ENCODE assay signal across 29 mouse cellular contexts in the genomic region with DNA sequence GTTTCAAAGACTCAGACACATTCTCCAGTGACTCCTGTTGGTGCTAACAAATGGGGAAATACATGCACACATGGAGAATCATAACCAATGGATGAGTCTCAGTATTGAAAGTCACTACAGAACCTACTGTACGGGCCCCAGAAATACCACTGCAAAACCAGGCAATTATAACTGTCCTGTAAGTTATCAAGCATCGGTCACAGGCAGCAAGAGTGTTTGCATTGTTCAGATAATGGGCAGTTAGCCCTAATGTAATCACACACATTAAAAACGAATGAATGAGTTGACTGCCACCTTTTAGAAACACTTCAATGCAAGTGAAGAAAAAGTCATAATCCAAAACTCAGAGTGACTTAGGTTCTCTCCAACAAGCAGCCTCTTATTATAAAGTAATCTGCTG.
DNase-seq lines count a peak whose midpoint lies in the region; ATAC-seq and TF ChIP-seq lines count a peak whose summit lies in the region.
"Had no signal": no experiment of that assay in that cellular context is flagged by ENCODE, and none has a peak within 500 bp of the region (broad histone marks: within the 10 kb centered on the region; RNA-seq: fewer than 3 reads in every experiment).

No protein-coding gene starts in this region.

- no peak overlapping the region for H3K4me2 ChIP-seq in forebrain, embryonic 14.5 days (ENCODE audit: low read length)
- H3K4me2 ChIP-seq in forebrain, postnatal 0 days (ENCODE audit: low read depth): no peak overlapping the region
- 0 out of 2 replicates have a peak overlapping the region, but pooled peaks have one; percentile 1 for H3K4me2 ChIP-seq in liver, embryonic 15.5 days
- no peak overlapping the region for H3K4me2 ChIP-seq in kidney, embryonic 16.5 days (replicated peaks; ENCODE audit: low read depth, low read length)
- H3K4me2 ChIP-seq in neural tube, embryonic 15.5 days: no peak overlapping the region
- H3K4me2 ChIP-seq: forebrain, embryonic 15.5 days; heart, embryonic 15.5 days; limb, embryonic 12.5 days; midbrain, embryonic 15.5 days had no signal

- H3K4me1 ChIP-seq in forebrain, embryonic 14.5 days (ENCODE audit: control insufficient read depth, insufficient read depth, low read length): peaks cover 12% of the 10 kb centered on the region
- no peaks in the 10 kb centered on the region for H3K4me1 ChIP-seq in forebrain, postnatal 0 days (ENCODE audit: insufficient read depth)
- peaks cover 14% of the 10 kb centered on the region for H3K4me1 ChIP-seq in liver, embryonic 15.5 days (replicated peaks)
- no peaks in the 10 kb centered on the region for H3K4me1 ChIP-seq in kidney, embryonic 16.5 days (ENCODE audit: insufficient read depth, low read length)
- H3K4me1 ChIP-seq in neural tube, embryonic 15.5 days: peaks cover 4% of the 10 kb centered on the region; the same call in 1 of the 2 replicates
- H3K4me1 ChIP-seq: midbrain, embryonic 15.5 days had no signal

- 12% methylated on average over 3 of the region's 3 CpGs for WGBS in forebrain, embryonic 14.5 days
- WGBS in forebrain, postnatal 0 days: 18% methylated on average over 3 of the region's 3 CpGs
- WGBS in liver, embryonic 15.5 days (ENCODE audit: insufficient replicate concordance): 22% methylated on average over 3 of the region's 3 CpGs
- 54% methylated on average over 3 of the region's 3 CpGs for WGBS in kidney, embryonic 16.5 days
- 57% methylated on average over 3 of the region's 3 CpGs for WGBS in neural tube, embryonic 15.5 days

- peak; percentile 22 for DNase-seq in forebrain, embryonic 14.5 days (ENCODE audit: low spot score)
- DNase-seq in forebrain, postnatal 0 days: no peak
- peak; percentile 31 for DNase-seq in c-Kit-positive CD71-positive TER-119-negative erythroid progenitor cells, embryonic 14.5 days (ENCODE audit: low read depth)
- peak; percentile 33 for DNase-seq in retina, embryonic 14.5 days (ENCODE audit: low spot score)
- DNase-seq: adrenal gland, postnatal 10 days; cerebellum, adult 18-20 months; cerebellum, postnatal 10 days; gastrocnemius, postnatal 10 days; kidney, adult 9 months; kidney, postnatal 14 days; layer of hippocampus, adult 9-11 months; lung, adult 18-20 months; lung, postnatal 4 days; right cerebral cortex, postnatal 4 days; thymus, adult 2 months; thymus, postnatal 4 days had no signal

- H3K36me3 ChIP-seq in forebrain, embryonic 14.5 days (ENCODE audit: control insufficient read depth, insufficient read depth, low read length): 0 out of 2 replicates have a peak, but pooled peaks cover 2% of the 10 kb centered on the region
- no peaks in the 10 kb centered on the region for H3K36me3 ChIP-seq in forebrain, postnatal 0 days (ENCODE audit: insufficient read depth)
- peaks cover 44% of the 10 kb centered on the region for H3K36me3 ChIP-seq in liver, embryonic 15.5 days (replicated peaks)
- no peaks in the 10 kb centered on the region for H3K36me3 ChIP-seq in kidney, embryonic 16.5 days (ENCODE audit: insufficient read depth, low read length)
- H3K36me3 ChIP-seq in neural tube, embryonic 15.5 days: no peaks in the 10 kb centered on the region
- H3K36me3 ChIP-seq: forebrain, embryonic 15.5 days; G1E; heart, embryonic 10.5 days; heart, embryonic 15.5 days; limb, embryonic 12.5 days; midbrain, embryonic 15.5 days had no signal

- no peak for ATAC-seq in forebrain, embryonic 14.5 days
- ATAC-seq in forebrain, postnatal 0 days: no peak
- 0 out of 2 replicates have a peak, but pooled peaks have one; percentile 49 for ATAC-seq in liver, embryonic 15.5 days (ENCODE audit: insufficient read depth)
- no peak for ATAC-seq in kidney, embryonic 16.5 days (ENCODE audit: low FRiP score, low TSS enrichment)
- no peak for ATAC-seq in neural tube, embryonic 15.5 days (ENCODE audit: low FRiP score)
- ATAC-seq: forebrain, embryonic 15.5 days; intestine, embryonic 16.5 days; lung, postnatal 0 days; midbrain, embryonic 15.5 days; Patski had no signal

- H3K4me3 ChIP-seq in forebrain, embryonic 14.5 days (ENCODE audit: low read depth, low read length): no peak overlapping the region
- no peak overlapping the region for H3K4me3 ChIP-seq in forebrain, postnatal 0 days (ENCODE audit: low read depth, low read length)
- no peak overlapping the region for H3K4me3 ChIP-seq in liver, embryonic 15.5 days (replicated peaks)
- H3K4me3 ChIP-seq in kidney, embryonic 16.5 days (ENCODE audit: low read length): no peak overlapping the region
- no peak overlapping the region for H3K4me3 ChIP-seq in neural tube, embryonic 15.5 days (replicated peaks)
- H3K4me3 ChIP-seq: forebrain, embryonic 15.5 days; heart, embryonic 10.5 days; heart, embryonic 15.5 days; limb, embryonic 12.5 days; midbrain, embryonic 15.5 days had no signal

- H3K9ac ChIP-seq in forebrain, embryonic 14.5 days (ENCODE audit: low read length): no peak overlapping the region
- H3K9ac ChIP-seq in forebrain, postnatal 0 days: no peak overlapping the region
- H3K9ac ChIP-seq in liver, embryonic 15.5 days: no peak overlapping the region
- no peak overlapping the region for H3K9ac ChIP-seq in kidney, embryonic 16.5 days (replicated peaks; ENCODE audit: low read length)
- no peak overlapping the region for H3K9ac ChIP-seq in neural tube, embryonic 15.5 days (replicated peaks)
- H3K9ac ChIP-seq: forebrain, embryonic 15.5 days; heart, embryonic 15.5 days; limb, embryonic 12.5 days; midbrain, embryonic 15.5 days had no signal

- TF ChIP-seq CTCF in forebrain, postnatal 0 days (IDR thresholded peaks at IDR 0.05; ENCODE audit: low read depth): no peak

- H3K27me3 ChIP-seq in forebrain, embryonic 14.5 days (replicated peaks; ENCODE audit: control insufficient read depth, insufficient read depth, low read length): no peaks in the 10 kb centered on the region
- H3K27me3 ChIP-seq in forebrain, postnatal 0 days (ENCODE audit: insufficient read depth, low read length): peaks cover 3% of the 10 kb centered on the region; the same call in 1 of the 2 replicates
- no peaks in the 10 kb centered on the region for H3K27me3 ChIP-seq in liver, embryonic 15.5 days
- H3K27me3 ChIP-seq in kidney, embryonic 16.5 days (ENCODE audit: insufficient read depth, low read length): no peaks in the 10 kb centered on the region
- H3K27me3 ChIP-seq in neural tube, embryonic 15.5 days (replicated peaks): no peaks in the 10 kb centered on the region
- H3K27me3 ChIP-seq: forebrain, embryonic 15.5 days; heart, embryonic 15.5 days; limb, embryonic 12.5 days; midbrain, embryonic 15.5 days; Patski had no signal

- H3K27ac ChIP-seq in forebrain, embryonic 14.5 days (ENCODE audit: low read depth, low read length): no peak overlapping the region
- H3K27ac ChIP-seq in forebrain, postnatal 0 days (ENCODE audit: low read depth, low read length): no peak overlapping the region
- H3K27ac ChIP-seq in liver, embryonic 15.5 days (replicated peaks): no peak overlapping the region
- no peak overlapping the region for H3K27ac ChIP-seq in kidney, embryonic 16.5 days (ENCODE audit: low read length)
- H3K27ac ChIP-seq in neural tube, embryonic 15.5 days (replicated peaks): no peak overlapping the region
- H3K27ac ChIP-seq: forebrain, embryonic 15.5 days; heart, embryonic 10.5 days; heart, embryonic 15.5 days; limb, embryonic 12.5 days; midbrain, embryonic 15.5 days; stomach, postnatal 0 days had no signal

- no peaks in the 10 kb centered on the region for H3K9me3 ChIP-seq in forebrain, embryonic 14.5 days (replicated peaks; ENCODE audit: control insufficient read depth, low read length)
- H3K9me3 ChIP-seq in forebrain, postnatal 0 days (ENCODE audit: low read length): no peaks in the 10 kb centered on the region
- no peaks in the 10 kb centered on the region for H3K9me3 ChIP-seq in liver, embryonic 15.5 days (replicated peaks)
- H3K9me3 ChIP-seq in kidney, embryonic 16.5 days (ENCODE audit: low read length): no peaks in the 10 kb centered on the region
- no peaks in the 10 kb centered on the region for H3K9me3 ChIP-seq in neural tube, embryonic 15.5 days (replicated peaks)
- H3K9me3 ChIP-seq: forebrain, embryonic 15.5 days; G1E; heart, embryonic 10.5 days; heart, embryonic 15.5 days; limb, embryonic 12.5 days; midbrain, embryonic 15.5 days had no signal
